Mouse (Mus musculus): ENCODE measurements around the gene Sgms1.

Sgms1 gene

GRCm38 (mm10) chr19:32199861-32200574 is 189.5 kb downstream of the Sgms1 start:
- no peak for DNase-seq

- DNase-seq: no peak
Measured at GRCm38 (mm10) chr19:32199133-32199532, 190.4 kb downstream of the Sgms1 start.

GRCm38 (mm10) chr19:32198494-32199106 is 190.9 kb downstream of the Sgms1 start:
- DNase-seq: no peak

- DNase-seq: no peak
Measured at GRCm38 (mm10) chr19:32196976-32197819, 192.3 kb downstream of the Sgms1 start.

GRCm38 (mm10) chr19:32196222-32196621 is 193.3 kb downstream of the Sgms1 start:
- no peak for DNase-seq

GRCm38 (mm10) chr19:32194863-32195262 is 194.7 kb downstream of the Sgms1 start:
- DNase-seq: no peak

- DNase-seq: no peak
Measured at GRCm38 (mm10) chr19:32194074-32194473, 195.4 kb downstream of the Sgms1 start.

- no peak for DNase-seq
Measured at GRCm38 (mm10) chr19:32191596-32191995, 197.9 kb downstream of the Sgms1 start.

GRCm38 (mm10) chr19:32189961-32190360 is 199.6 kb downstream of the Sgms1 start:
- no peak for DNase-seq

GRCm38 (mm10) chr19:32189036-32189436 is 200.5 kb downstream of the Sgms1 start:
- no peak for DNase-seq

GRCm38 (mm10) chr19:32186594-32187092 is 202.9 kb downstream of the Sgms1 start:
- DNase-seq: no peak

- DNase-seq: no peak
Measured at GRCm38 (mm10) chr19:32183005-32183404, 206.5 kb downstream of the Sgms1 start.

- no peak for DNase-seq
Measured at GRCm38 (mm10) chr19:32182471-32182870, 207.0 kb downstream of the Sgms1 start.

- DNase-seq: no peak
Measured at GRCm38 (mm10) chr19:32181721-32182394, 207.7 kb downstream of the Sgms1 start.

GRCm38 (mm10) chr19:32180756-32181674 is 208.5 kb downstream of the Sgms1 start:
- DNase-seq: no peak

- no peak for DNase-seq
Measured at GRCm38 (mm10) chr19:32179978-32180413, 209.5 kb downstream of the Sgms1 start.

- DNase-seq: no peak
Measured at GRCm38 (mm10) chr19:32179514-32179913, 210.0 kb downstream of the Sgms1 start.

- peak; percentile 57 for DNase-seq
Measured at GRCm38 (mm10) chr19:32178161-32178560, 211.4 kb downstream of the Sgms1 start.

GRCm38 (mm10) chr19:32176458-32176857 is 213.1 kb downstream of the Sgms1 start:
- DNase-seq: no peak

- no peak for DNase-seq
Measured at GRCm38 (mm10) chr19:32175991-32176390, 213.5 kb downstream of the Sgms1 start.

- DNase-seq: no peak
Measured at GRCm38 (mm10) chr19:32175013-32175412, 214.5 kb downstream of the Sgms1 start.

- DNase-seq: no peak
Measured at GRCm38 (mm10) chr19:32174561-32174960, 215.0 kb downstream of the Sgms1 start.
